Mouse (Mus musculus) layer of hippocampus, adult 9-10 months (tissue): ENCODE results near the gene Tmem270.

ENCODE experiments used
- DNase-seq: peaks from one replicate; pipeline ENCODE4 v3.0.0; 2022; ENCODE audit warnings: low spot score

Tmem270 gene

DNA sequence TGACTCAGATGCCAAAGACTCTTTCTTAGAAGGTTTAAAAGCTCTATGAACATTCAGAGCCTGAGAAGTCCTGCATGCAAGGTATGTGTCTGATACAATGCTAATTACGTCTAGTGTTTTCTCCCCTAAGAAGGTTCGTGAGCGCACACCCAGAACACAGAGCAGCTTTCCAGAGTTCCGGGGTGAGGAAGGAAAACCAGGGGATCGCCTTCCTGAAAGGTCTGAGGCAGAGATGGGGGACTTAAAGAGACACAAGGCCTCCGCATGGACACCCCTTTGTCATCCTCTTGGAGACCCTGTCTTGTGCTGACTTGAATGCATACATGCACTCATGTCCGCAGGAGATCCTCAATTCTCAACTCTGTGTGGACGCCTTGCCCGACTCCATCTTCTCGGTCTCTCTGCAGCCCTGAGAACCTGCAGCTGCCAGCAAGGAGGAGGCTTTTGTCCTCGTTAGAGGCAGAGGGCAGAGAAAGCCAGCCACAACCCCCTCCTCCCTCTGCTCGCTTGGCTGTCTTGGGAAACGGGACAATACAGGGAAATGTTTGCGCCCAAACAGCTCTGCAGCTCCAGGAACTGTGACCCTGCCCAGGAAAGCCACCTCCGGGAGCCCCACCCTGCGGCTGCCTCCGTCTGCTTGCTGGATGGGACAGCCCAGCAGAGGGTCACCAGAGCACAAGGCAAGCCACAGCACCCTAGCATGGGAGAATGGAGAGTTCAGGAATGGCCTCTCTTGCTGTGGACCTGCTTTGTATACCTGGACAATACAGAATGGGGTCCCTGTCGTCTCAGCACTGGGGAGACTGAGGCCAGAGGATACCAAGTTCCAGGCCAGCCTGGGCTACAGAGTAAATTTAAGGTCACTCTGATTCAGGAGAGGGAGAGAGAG lies 18.8 kb downstream of the Tmem270 start:
- no peak for DNase-seq

- no peak for DNase-seq
Measured at GRCm38 (mm10) chr5:134883077-134883476, 23.5 kb downstream of the Tmem270 start.

DNA sequence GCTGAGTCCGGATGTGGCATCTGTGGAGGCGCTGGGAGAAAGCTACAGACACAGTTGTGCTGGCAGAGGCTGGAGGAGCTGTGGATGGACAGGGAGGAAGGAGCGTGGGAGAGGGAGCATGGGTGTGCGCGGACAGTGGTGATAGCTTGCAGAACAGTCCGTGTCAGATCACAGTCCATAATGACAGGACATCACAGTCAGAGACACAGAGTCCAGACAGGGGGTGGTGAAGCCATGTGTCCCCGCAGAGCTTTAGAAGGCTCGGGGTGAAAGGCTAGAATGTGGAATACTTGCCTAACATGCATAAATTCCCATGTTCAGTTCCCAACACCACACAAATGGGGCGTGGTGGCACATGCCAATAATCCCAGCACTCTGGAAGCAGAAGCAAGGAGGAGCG lies 29.7 kb downstream of the Tmem270 start:
- no peak for DNase-seq

- no peak for DNase-seq
Measured at GRCm38 (mm10) chr5:134875245-134875644, 31.3 kb downstream of the Tmem270 start.

DNA sequence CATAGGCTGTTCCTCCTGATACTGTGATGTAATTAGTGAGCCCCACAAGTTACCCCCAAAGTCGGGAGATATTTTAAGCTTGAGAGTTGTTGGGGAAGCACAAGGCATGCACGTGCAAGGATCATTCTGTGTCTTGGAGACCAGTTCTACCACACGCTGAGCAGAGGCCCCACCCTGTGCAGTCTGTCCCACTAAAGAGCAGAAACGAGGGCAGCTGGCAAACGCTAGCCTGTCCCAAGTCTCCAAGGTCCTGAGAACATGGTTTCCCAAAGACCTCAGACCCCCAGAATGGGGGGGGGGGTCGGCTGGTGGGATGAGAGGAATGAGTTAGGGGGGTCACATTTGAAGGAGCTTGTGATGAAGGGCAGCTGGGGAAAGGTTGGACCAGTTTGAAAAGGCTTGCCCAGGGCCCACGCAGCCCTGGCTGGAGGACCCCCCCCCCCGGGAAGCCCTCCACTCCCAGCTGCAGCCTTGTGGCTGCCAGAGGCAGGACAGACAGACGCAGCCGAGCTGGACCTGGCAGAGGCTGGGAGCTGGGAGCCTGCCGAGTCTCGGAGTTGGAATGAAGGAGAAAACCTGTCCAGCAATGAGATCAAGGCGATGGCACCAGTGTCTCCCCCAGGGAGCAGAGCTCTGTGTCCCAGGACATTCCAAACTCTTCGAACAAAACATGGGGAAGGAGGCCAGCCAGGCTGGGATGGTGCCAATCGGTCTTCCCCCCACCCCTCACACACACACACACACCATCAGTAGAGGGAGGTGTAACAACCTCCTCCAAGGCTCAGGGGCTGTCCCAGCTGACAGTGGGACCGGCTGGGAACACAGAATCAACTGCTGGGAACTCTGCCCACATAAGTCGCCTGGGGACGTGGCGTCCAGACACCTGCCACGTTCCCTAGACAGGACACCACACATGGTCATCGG lies 32.3 kb downstream of the Tmem270 start:
- no peak for DNase-seq

GRCm38 (mm10) chr5:134873034-134873433 lies 33.5 kb downstream of the Tmem270 start:
- no peak for DNase-seq

- DNase-seq = no peak
Measured at GRCm38 (mm10) chr5:134872597-134872996, 33.9 kb downstream of the Tmem270 start.

DNA sequence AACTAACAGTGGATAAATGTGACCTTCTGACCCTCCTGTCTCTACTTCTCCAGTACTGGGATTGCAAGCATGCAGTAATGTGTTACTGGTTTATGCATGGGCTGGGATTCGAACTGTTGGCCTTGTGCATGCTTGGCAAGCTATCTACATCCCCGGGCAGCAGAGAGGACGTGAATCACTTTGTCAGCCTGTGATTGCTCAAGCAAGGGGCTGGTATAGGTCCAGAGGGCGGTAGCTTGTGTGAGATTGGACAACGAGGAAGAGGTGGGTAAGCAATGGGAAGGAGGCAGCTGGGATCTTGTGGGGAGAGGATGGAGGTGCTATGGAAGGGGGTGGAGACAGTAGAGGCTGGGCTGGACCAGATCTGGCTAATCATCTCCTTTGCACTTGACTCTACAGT lies 38.0 kb downstream of the Tmem270 start:
- no peak for DNase-seq

GRCm38 (mm10) chr5:134867320-134868144 lies 39.0 kb downstream of the Tmem270 start:
- DNase-seq = no peak

DNA sequence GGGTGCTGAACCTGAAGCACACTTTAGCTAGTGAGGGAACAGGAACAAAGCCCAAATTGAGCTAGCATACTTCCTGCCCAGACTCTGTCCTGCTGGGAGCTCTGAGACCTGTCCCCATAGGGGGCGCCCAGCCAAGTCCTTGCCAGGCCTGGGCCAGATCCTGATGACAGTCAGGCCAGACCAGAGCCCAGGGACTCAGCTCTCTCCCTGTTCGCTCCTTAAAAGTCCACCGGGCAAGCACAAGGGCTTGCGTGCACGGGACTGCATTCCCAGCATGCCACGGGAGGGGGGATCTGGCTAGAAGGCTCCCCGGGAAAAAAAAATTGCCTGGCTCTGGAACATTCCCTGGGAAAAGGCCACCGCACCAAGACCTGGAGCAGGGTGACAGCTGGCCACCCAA lies 41.4 kb downstream of the Tmem270 start:
- no peak for DNase-seq

- DNase-seq = no peak
Measured at GRCm38 (mm10) chr5:134861902-134862497, 44.5 kb downstream of the Tmem270 start.

- no peak for DNase-seq
Measured at GRCm38 (mm10) chr5:134859193-134859592, 47.3 kb downstream of the Tmem270 start.

DNA sequence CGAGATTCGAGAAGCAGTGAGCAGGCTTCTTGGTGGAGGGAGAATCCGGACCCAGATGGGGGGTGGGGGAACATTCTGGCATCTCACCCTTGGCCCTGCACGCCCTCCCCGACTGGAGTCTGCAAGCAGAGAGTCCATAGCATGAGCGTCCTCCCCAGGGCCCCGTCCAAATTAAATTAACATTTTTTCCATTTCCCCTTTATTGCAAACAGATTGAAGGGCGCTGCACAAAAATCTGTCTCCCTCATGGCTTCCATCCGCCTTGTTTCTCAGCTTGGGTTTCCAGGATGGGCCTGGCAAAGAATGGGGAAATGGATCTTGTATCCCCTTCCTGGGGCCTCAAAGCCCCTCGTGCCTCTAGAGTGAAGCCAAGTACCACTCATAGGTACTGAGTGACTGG lies 48.2 kb downstream of the Tmem270 start:
- no peak for DNase-seq

GRCm38 (mm10) chr5:134852873-134853272 lies 53.7 kb downstream of the Tmem270 start:
- DNase-seq = no peak
